Mouse (Mus musculus): ENCODE data around the gene Pla2g4b. TPM values are rescaled to one million over a fixed set of nuclear protein-coding genes. Genes with fewer than 3 reads are reported as not detected.

Pla2g4b gene
- polyA plus RNA-seq, 1 experiment from 2014 or later: 1.3 TPM

- Histone ChIP-seq H3K4me1 (ENCODE audit: control insufficient read depth, insufficient read depth, low read length) (no peaks in the 10 kb centered on the region), H3K9ac (ENCODE audit: low read depth, low read length) (no peak overlapping the region), H3K27ac (ENCODE audit: low read depth, low read length) (no peak overlapping the region), H3K4me3 (ENCODE audit: low read length) (no peak overlapping the region), H3K9me3 (ENCODE audit: control insufficient read depth, low read length) (no peaks in the 10 kb centered on the region), H3K36me3 (ENCODE audit: control insufficient read depth, insufficient read depth, low read length) (no peaks in the 10 kb centered on the region), H3K27me3 (ENCODE audit: control insufficient read depth, insufficient read depth, low read length) (peaks cover 2% of the 10 kb centered on the region; the same call in 1 of the 2 replicates), H3K4me2 (replicated peaks; ENCODE audit: low read depth, low read length) (no peak overlapping the region)
- peak; percentile 50; the same call in 1 of the 2 replicates for ATAC-seq (ENCODE audit: low FRiP score, low TSS enrichment)
- WGBS: 61% methylated on average over 10 of the region's 10 CpGs
Observed at GRCm38 (mm10) chr2:120049632-120050274, 16.5 kb downstream of the Pla2g4b start.

DNA sequence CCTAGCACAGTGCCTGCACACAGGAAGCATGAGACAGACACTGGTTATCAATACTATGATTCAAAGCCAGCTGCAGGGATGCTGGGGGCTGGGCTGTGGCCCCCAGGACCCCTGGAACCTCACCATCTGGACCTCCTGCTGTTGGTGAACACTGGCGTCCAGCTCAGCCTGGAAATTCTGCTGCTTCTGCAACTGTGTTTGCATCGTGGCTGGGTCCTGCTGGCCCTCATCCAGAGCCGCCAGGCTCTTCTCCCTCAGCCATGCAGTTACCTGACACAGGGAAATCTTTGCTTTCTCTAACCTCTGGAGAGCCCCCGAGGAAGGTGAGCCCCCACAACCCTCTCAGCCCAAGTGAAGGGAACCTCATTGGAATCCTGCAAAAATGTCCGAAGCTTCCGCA, 18.2 kb downstream of the Pla2g4b start:
- WGBS: 78% methylated on average over 6 of the region's 6 CpGs
- Histone ChIP-seq H3K27me3 (ENCODE audit: control insufficient read depth, insufficient read depth, low read length) (peaks cover under 1% of the 10 kb centered on the region; the same call in 1 of the 2 replicates), H3K9ac (ENCODE audit: low read depth, low read length) (no peak overlapping the region), H3K4me2 (replicated peaks; ENCODE audit: low read depth, low read length) (no peak overlapping the region), H3K4me1 (ENCODE audit: control insufficient read depth, insufficient read depth, low read length) (no peaks in the 10 kb centered on the region), H3K27ac (ENCODE audit: low read depth, low read length) (no peak overlapping the region), H3K4me3 (ENCODE audit: low read length) (no peak overlapping the region), H3K36me3 (ENCODE audit: control insufficient read depth, insufficient read depth, low read length) (no peaks in the 10 kb centered on the region), H3K9me3 (ENCODE audit: control insufficient read depth, low read length) (no peaks in the 10 kb centered on the region)
- no peak for ATAC-seq (ENCODE audit: low FRiP score, low TSS enrichment)

GRCm38 (mm10) chr2:120054771-120055552, 21.7 kb downstream of the Pla2g4b start:
- Histone ChIP-seq H3K36me3 (ENCODE audit: control insufficient read depth, insufficient read depth, low read length) (no peaks in the 10 kb centered on the region), H3K27me3 (ENCODE audit: control insufficient read depth, insufficient read depth, low read length) (no peaks in the 10 kb centered on the region), H3K4me2 (replicated peaks; ENCODE audit: low read depth, low read length) (no peak overlapping the region), H3K4me3 (ENCODE audit: low read length) (no peak overlapping the region), H3K27ac (ENCODE audit: low read depth, low read length) (no peak overlapping the region), H3K9me3 (ENCODE audit: control insufficient read depth, low read length) (no peaks in the 10 kb centered on the region), H3K9ac (ENCODE audit: low read depth, low read length) (no peak overlapping the region), H3K4me1 (ENCODE audit: control insufficient read depth, insufficient read depth, low read length) (peaks cover 3% of the 10 kb centered on the region; the same call in 1 of the 2 replicates)
- ATAC-seq (ENCODE audit: low FRiP score, low TSS enrichment): no peak
- 90% methylated on average over 12 of the region's 12 CpGs for WGBS

GRCm38 (mm10) chr2:120055923-120056322, 22.7 kb downstream of the Pla2g4b start:
- Histone ChIP-seq H3K27ac (ENCODE audit: low read depth, low read length) (no peak overlapping the region), H3K4me3 (ENCODE audit: low read length) (no peak overlapping the region), H3K4me1 (ENCODE audit: control insufficient read depth, insufficient read depth, low read length) (peaks cover 6% of the 10 kb centered on the region; the same call in 1 of the 2 replicates), H3K36me3 (ENCODE audit: control insufficient read depth, insufficient read depth, low read length) (no peaks in the 10 kb centered on the region), H3K9me3 (ENCODE audit: control insufficient read depth, low read length) (no peaks in the 10 kb centered on the region), H3K27me3 (ENCODE audit: control insufficient read depth, insufficient read depth, low read length) (no peaks in the 10 kb centered on the region), H3K4me2 (replicated peaks; ENCODE audit: low read depth, low read length) (no peak overlapping the region), H3K9ac (ENCODE audit: low read depth, low read length) (no peak overlapping the region)
- no peak for ATAC-seq (ENCODE audit: low FRiP score, low TSS enrichment)
- 90% methylated on average over 10 of the region's 10 CpGs for WGBS

GRCm38 (mm10) chr2:120058818-120059217, 25.6 kb downstream of the Pla2g4b start:
- no peak for ATAC-seq (ENCODE audit: low FRiP score, low TSS enrichment)
- no peak overlapping the region for H3K4me2 ChIP-seq (replicated peaks; ENCODE audit: low read depth, low read length)
- peaks cover 18% of the 10 kb centered on the region; the same call in 1 of the 2 replicates for H3K4me1 ChIP-seq (ENCODE audit: control insufficient read depth, insufficient read depth, low read length)
- no peak overlapping the region for H3K27ac ChIP-seq (ENCODE audit: low read depth, low read length)
- no peaks in the 10 kb centered on the region for H3K27me3 ChIP-seq (ENCODE audit: control insufficient read depth, insufficient read depth, low read length)
- WGBS: 77% methylated on average over 4 of the region's 4 CpGs
- H3K9ac ChIP-seq (ENCODE audit: low read depth, low read length): no peak overlapping the region
- no peaks in the 10 kb centered on the region for H3K9me3 ChIP-seq (ENCODE audit: control insufficient read depth, low read length)
- H3K36me3 ChIP-seq (ENCODE audit: control insufficient read depth, insufficient read depth, low read length): no peaks in the 10 kb centered on the region
- no peak overlapping the region for H3K4me3 ChIP-seq (ENCODE audit: low read length)

- ATAC-seq (ENCODE audit: low FRiP score, low TSS enrichment): no peak
- whole genome bisulfite sequencing: 89% methylated on average over 3 of the region's 3 CpGs
Observed at GRCm38 (mm10) chr2:120059466-120059865, 26.2 kb downstream of the Pla2g4b start.

DNA sequence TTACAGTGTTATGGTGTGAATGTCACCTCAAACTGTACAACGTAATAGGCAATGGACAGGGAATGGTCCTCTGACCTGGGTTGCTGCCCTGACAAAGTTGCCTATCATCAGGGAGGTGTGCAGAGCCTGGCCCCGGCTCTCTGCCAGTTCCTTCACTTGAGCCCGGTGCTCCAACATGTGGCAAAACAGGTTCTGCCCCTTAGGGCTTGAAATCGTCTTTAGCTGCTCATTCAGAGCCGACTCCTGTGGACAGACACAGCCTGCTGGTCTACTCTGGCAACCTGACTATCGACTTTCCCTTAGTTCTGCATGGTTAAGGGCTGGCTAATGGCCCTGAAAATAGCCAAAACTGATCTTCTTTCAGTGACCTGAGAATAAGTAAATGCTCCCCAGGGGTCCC, 27.0 kb downstream of the Pla2g4b start:
- 0 out of 2 replicates have a peak, but pooled peaks have one; percentile 18 for ATAC-seq (ENCODE audit: low FRiP score, low TSS enrichment)
- Histone ChIP-seq H3K27me3 (ENCODE audit: control insufficient read depth, insufficient read depth, low read length) (no peaks in the 10 kb centered on the region), H3K4me2 (replicated peaks; ENCODE audit: low read depth, low read length) (no peak overlapping the region), H3K9ac (ENCODE audit: low read depth, low read length) (no peak overlapping the region), H3K27ac (ENCODE audit: low read depth, low read length) (no peak overlapping the region), H3K4me3 (ENCODE audit: low read length) (no peak overlapping the region), H3K4me1 (ENCODE audit: control insufficient read depth, insufficient read depth, low read length) (peaks cover 18% of the 10 kb centered on the region; the same call in 1 of the 2 replicates), H3K9me3 (ENCODE audit: control insufficient read depth, low read length) (no peaks in the 10 kb centered on the region), H3K36me3 (ENCODE audit: control insufficient read depth, insufficient read depth, low read length) (no peaks in the 10 kb centered on the region)
- WGBS: 40% methylated on average over 6 of the region's 6 CpGs

More at GRCm38 (mm10) chr2:120059466-120059865, 26.2 kb downstream of the Pla2g4b start:
- Histone ChIP-seq H3K4me3 (ENCODE audit: low read length) (no peak overlapping the region), H3K4me2 (replicated peaks; ENCODE audit: low read depth, low read length) (no peak overlapping the region), H3K9ac (ENCODE audit: low read depth, low read length) (no peak overlapping the region), H3K9me3 (ENCODE audit: control insufficient read depth, low read length) (no peaks in the 10 kb centered on the region), H3K36me3 (ENCODE audit: control insufficient read depth, insufficient read depth, low read length) (no peaks in the 10 kb centered on the region), H3K27ac (ENCODE audit: low read depth, low read length) (no peak overlapping the region), H3K27me3 (ENCODE audit: control insufficient read depth, insufficient read depth, low read length) (no peaks in the 10 kb centered on the region), H3K4me1 (ENCODE audit: control insufficient read depth, insufficient read depth, low read length) (peaks cover 18% of the 10 kb centered on the region; the same call in 1 of the 2 replicates)

DNA sequence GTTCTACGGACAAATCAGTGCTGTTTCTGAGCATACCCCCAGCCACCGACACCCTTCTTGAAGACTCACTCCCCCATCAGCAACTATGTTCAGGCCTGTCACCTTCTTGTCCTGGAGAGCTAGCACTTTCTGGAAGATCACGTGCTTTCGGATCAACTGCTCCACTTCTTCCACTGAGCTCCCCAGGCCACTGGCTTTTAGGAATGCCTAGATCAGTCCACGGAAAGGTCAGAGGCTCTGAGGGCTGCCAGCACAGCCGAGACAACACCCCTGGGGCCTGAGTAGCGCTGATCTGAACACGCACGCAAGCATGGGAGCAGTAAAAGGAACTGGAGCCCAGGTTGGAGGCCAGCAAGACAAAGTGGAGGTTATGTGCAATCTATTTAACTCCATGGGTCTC, 27.4 kb downstream of the Pla2g4b start:
- peak; percentile 65; the same call in 1 of the 2 replicates for ATAC-seq (ENCODE audit: low FRiP score, low TSS enrichment)

GRCm38 (mm10) chr2:120062248-120062647, 29.0 kb downstream of the Pla2g4b start:
- H3K4me3 ChIP-seq (ENCODE audit: low read length): no peak overlapping the region
- no peak overlapping the region for H3K4me2 ChIP-seq (replicated peaks; ENCODE audit: low read depth, low read length)
- no peaks in the 10 kb centered on the region for H3K36me3 ChIP-seq (ENCODE audit: control insufficient read depth, insufficient read depth, low read length)
- no peaks in the 10 kb centered on the region for H3K9me3 ChIP-seq (ENCODE audit: control insufficient read depth, low read length)
- H3K27ac ChIP-seq (ENCODE audit: low read depth, low read length): no peak overlapping the region
- peaks cover 18% of the 10 kb centered on the region; the same call in 1 of the 2 replicates for H3K4me1 ChIP-seq (ENCODE audit: control insufficient read depth, insufficient read depth, low read length)
- 74% methylated on average over 8 of the region's 8 CpGs for WGBS
- no peak for ATAC-seq (ENCODE audit: low FRiP score, low TSS enrichment)
- H3K9ac ChIP-seq (ENCODE audit: low read depth, low read length): no peak overlapping the region
- H3K27me3 ChIP-seq (ENCODE audit: control insufficient read depth, insufficient read depth, low read length): no peaks in the 10 kb centered on the region

More for the DNA sequence above, 27.4 kb downstream of the Pla2g4b start:
- Histone ChIP-seq H3K27ac (ENCODE audit: low read depth, low read length) (no peak overlapping the region), H3K4me1 (ENCODE audit: control insufficient read depth, insufficient read depth, low read length) (peaks cover 18% of the 10 kb centered on the region; the same call in 1 of the 2 replicates), H3K36me3 (ENCODE audit: control insufficient read depth, insufficient read depth, low read length) (no peaks in the 10 kb centered on the region), H3K4me2 (replicated peaks; ENCODE audit: low read depth, low read length) (no peak overlapping the region), H3K9ac (ENCODE audit: low read depth, low read length) (no peak overlapping the region), H3K27me3 (ENCODE audit: control insufficient read depth, insufficient read depth, low read length) (no peaks in the 10 kb centered on the region), H3K9me3 (ENCODE audit: control insufficient read depth, low read length) (no peaks in the 10 kb centered on the region), H3K4me3 (ENCODE audit: low read length) (no peak overlapping the region)
- 26% methylated on average over 9 of the region's 9 CpGs for WGBS

All from kidney, embryonic 14.5 days (tissue).